Mouse (Mus musculus) ES-E14 (cell line): ENCODE results near the gene Junb. TPM values are rescaled to one million over a fixed set of nuclear protein-coding genes. Genes with fewer than 3 reads are reported as not detected.

Source experiments
- DNase-seq: peaks from one replicate; pipeline ENCODE4 v3.0.0-alpha.2; 2013; ENCODE audit warnings: low read depth, low spot score
- H3K27ac ChIP-seq: 2 replicates; pipeline ENCODE4 v1.5.1; 2012; ENCODE audit warnings: low read depth, mild to moderate bottlenecking, low read length, moderate library complexity, mixed read lengths; ENCODE audit not compliant: poor library complexity, insufficient read depth, severe bottlenecking
- H3K36me3 ChIP-seq: 2 replicates; pipeline ENCODE4 v1.6.1; 2012; ENCODE audit warnings: mild to moderate bottlenecking, low read length, moderate library complexity, mixed read lengths; ENCODE audit not compliant: control insufficient read depth, poor library complexity, insufficient read depth, severe bottlenecking
- H3K4me1 ChIP-seq, 2 experiments: fragments of 150-350 bp in 1 of 2; sonication (generic) in 1 of 2; 2 replicates each; pipeline ENCODE4 v1.6.1; 2012; ENCODE audit warnings: low read length in 2 of 2, mild to moderate bottlenecking in 1 of 2, mixed read lengths in 1 of 2; ENCODE audit not compliant: control insufficient read depth in 2 of 2, insufficient read depth in 2 of 2, poor library complexity in 1 of 2
- H3K4me3 ChIP-seq, 2 experiments: fragments of 150-350 bp in 1 of 2; sonication (generic) in 1 of 2; 2 replicates each; pipeline ENCODE4 v1.5.1; 2012; ENCODE audit warnings: low read length in 2 of 2, low read depth in 1 of 2, mild to moderate bottlenecking in 1 of 2, mixed read lengths in 1 of 2; ENCODE audit not compliant: insufficient read depth in 1 of 2, poor library complexity in 1 of 2, severe bottlenecking in 1 of 2
- H3K9ac ChIP-seq: 2 replicates; pipeline ENCODE4 v1.6.1; 2012; ENCODE audit warnings: low read depth, mild to moderate bottlenecking, low read length, mixed read lengths; ENCODE audit not compliant: poor library complexity, insufficient read depth, severe bottlenecking
- H3K9me3 ChIP-seq: fragments of 150-350 bp; sonication (generic); 2 replicates; pipeline ENCODE4 v1.6.1; 2012; ENCODE audit warnings: low read depth, mild to moderate bottlenecking, low read length; ENCODE audit not compliant: control insufficient read depth, insufficient read depth
- CHD2 ChIP-seq: IDR thresholded peaks from 2 replicates; pipeline ENCODE4 v1.6.1; 2014; ENCODE audit warnings: mild to moderate bottlenecking, low read depth, low read length, inconsistent platforms
- HCFC1 ChIP-seq: IDR thresholded peaks from 2 replicates; pipeline ENCODE4 v1.6.1; 2012; ENCODE audit warnings: low read length, inconsistent platforms, borderline replicate concordance; ENCODE audit not compliant: insufficient read depth
- MAFK ChIP-seq: IDR thresholded peaks from 2 replicates; pipeline ENCODE4 v1.6.1; 2014; ENCODE audit warnings: mild to moderate bottlenecking, low read depth, low read length, inconsistent platforms; ENCODE audit not compliant: insufficient read depth
- ZC3H11A ChIP-seq: IDR thresholded peaks from 2 replicates; pipeline ENCODE4 v1.6.1; 2012; ENCODE audit warnings: low read depth, mild to moderate bottlenecking, inconsistent platforms, low read length, borderline replicate concordance
- ZNF384 ChIP-seq: IDR thresholded peaks from 2 replicates; pipeline ENCODE4 v1.6.1; 2012; ENCODE audit warnings: low read depth, low read length, inconsistent platforms
- in situ Hi-C, 2 experiments: fragments of 600-800 bp; cut with MboI; formaldehyde crosslinking; loops; one replicate each; pipeline ENCODE4 v1.15.1; 2025; ENCODE audit warnings: low sequenced_read_pairs in 2 of 2, inconsistent platforms in 1 of 2; ENCODE audit not compliant: unreplicated experiment in 2 of 2
- total RNA-seq: library from RNA; depleted of rRNA; stranded (reverse); fragments of 300-350 nt; gene quantifications from 2 replicates; pipeline ENCODE4 v1.2.3, GENCODE M21; 2012

The Junb gene
- total RNA-seq, 1 experiment = 57.6 TPM

DNA sequence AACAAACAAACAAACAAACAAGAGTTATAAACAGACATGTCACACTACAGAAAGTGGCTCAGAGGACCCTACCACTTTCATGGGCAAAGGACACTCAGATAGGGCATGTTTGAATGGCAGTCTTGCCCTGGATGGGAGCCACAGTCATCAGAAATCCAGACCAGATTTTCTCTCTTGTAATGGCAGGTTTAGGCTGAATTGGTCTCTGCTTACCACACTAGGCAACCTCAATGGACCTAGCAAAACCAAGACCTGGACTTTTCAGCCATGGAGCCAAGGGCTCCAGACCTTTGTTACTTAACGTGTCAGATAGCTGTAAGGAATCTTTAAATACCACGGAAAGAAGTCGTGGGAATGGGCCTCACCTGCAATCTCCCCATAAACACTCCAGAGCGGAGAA lies 34.8 kb downstream of the Junb start:
- Histone ChIP-seq H3K36me3 (no peaks in the 10 kb centered on the region), H3K27ac (no peak overlapping the region), H3K4me1 (peaks cover 2 to 5% of the 10 kb centered on the region in 2 experiments; a peak in 1 of 4 replicates), H3K9me3 (no peaks in the 10 kb centered on the region), H3K9ac (no peak overlapping the region), H3K4me3 (no peak overlapping the region)
- in situ Hi-C loops = no loop called here
- no peak for DNase-seq
- TF ChIP-seq ZNF384 = no peak
- TF ChIP-seq HCFC1 = no peak
- TF ChIP-seq CHD2 = no peak
- TF ChIP-seq MAFK = no peak
- TF ChIP-seq ZC3H11A = no peak

DNA sequence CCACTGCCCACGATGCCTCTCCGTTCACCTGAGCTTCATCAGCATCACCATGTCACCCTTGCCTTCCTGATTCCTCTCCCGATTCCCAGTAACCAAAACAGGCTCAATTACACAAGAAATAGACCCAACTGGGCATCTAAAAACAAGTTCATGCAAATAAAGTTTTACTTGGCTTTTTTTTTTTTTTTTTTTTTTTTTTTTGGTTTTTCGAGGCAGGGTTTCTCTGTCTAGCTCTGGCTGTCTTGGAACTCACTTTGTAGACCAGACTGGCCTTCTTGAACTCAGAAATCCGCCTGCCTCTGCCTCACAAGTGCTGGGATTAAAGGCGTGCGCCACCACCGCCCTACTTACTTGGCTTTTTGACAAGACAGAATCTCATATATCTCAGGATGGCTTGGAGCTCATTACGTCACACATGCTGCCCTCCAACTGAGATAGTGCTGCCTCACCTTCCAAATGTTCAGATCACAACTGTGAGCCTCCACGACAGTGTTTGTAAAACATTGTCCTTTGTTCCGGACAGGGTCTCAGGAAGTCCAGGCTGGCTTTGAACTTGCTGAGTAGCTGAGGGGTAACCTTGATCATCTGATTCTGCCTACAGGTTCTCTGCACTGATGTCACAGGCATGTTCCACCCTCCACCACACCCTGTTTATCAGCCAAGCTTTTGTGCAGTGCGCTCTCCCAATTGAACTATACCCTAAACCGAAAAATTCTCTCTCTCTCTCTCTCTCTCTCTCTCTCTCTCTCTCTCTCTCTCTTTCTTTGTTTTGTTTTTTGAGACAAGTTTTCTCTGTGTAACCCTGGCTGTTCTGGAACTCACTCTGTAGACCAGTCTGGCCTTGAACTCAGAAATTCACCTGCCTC lies 40.7 kb downstream of the Junb start:
- Histone ChIP-seq H3K4me3 (peak overlapping the region in 1 of 2 experiments; percentile 83; a peak in 2 of 4 replicates), H3K36me3 (no peaks in the 10 kb centered on the region), H3K27ac (no peak overlapping the region), H3K9me3 (no peaks in the 10 kb centered on the region), H3K9ac (no peak overlapping the region), H3K4me1 (peaks cover 0 to 4% of the 10 kb centered on the region in 2 experiments; a peak in 1 of 4 replicates)
- in situ Hi-C loops = no loop called here
- TF ChIP-seq HCFC1 (no peak), ZC3H11A (no peak)
- DNase-seq = no peak

DNA sequence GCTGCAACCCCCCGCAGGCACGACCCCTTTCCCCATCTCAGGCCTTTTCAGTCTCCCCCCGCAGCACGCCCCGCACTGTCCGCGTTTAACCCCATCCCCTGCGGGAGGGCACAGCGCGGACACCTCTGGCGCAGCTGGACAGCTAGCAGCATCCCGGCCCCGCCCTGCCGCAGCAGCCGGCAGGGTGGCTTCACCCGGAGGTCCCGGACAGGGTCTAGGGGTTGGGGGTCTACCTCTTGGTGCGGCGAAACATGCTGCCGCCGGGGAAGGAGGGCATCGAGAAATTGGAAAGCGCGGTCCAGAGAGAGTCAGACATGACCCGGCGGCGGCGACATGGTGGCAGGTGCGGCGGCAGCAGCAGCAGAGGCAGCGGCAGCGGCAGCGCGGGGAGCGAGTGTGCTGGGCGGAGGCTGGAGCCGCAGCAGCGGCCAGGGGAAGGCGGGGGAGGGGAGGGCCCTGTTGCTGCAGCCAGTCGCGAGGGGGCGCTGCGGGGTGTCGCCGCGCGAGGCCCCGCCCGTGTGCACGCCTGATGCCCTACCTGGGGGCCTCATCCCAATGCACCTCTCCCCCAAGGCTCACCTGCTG lies 41.5 kb downstream of the Junb start, which contains the start of gene Mast1:
Mast1 (minus strand) TSS at position 398 of the 585 bp plus-strand sequence.
- Histone ChIP-seq H3K9ac (peak within 1 kb of the TSS; percentile 71), H3K27ac (no peak within 1 kb of the TSS), H3K4me1 (peaks cover 0 to 4% of the 10 kb centered on the region in 2 experiments; a peak in 1 of 4 replicates), H3K9me3 (no peaks in the 10 kb centered on the region), H3K36me3 (no peaks in the 10 kb centered on the region), H3K4me3 (peak within 1 kb of the TSS; percentile 83 to 86)
- no peak for DNase-seq
- no peak for TF ChIP-seq ZNF384
- TF ChIP-seq ZC3H11A = no peak
- 0 out of 2 replicates have a peak, but pooled peaks have one; percentile 35 for TF ChIP-seq HCFC1
- TF ChIP-seq CHD2 = no peak
- no peak for TF ChIP-seq MAFK
- in situ Hi-C loops = no loop called here

DNA sequence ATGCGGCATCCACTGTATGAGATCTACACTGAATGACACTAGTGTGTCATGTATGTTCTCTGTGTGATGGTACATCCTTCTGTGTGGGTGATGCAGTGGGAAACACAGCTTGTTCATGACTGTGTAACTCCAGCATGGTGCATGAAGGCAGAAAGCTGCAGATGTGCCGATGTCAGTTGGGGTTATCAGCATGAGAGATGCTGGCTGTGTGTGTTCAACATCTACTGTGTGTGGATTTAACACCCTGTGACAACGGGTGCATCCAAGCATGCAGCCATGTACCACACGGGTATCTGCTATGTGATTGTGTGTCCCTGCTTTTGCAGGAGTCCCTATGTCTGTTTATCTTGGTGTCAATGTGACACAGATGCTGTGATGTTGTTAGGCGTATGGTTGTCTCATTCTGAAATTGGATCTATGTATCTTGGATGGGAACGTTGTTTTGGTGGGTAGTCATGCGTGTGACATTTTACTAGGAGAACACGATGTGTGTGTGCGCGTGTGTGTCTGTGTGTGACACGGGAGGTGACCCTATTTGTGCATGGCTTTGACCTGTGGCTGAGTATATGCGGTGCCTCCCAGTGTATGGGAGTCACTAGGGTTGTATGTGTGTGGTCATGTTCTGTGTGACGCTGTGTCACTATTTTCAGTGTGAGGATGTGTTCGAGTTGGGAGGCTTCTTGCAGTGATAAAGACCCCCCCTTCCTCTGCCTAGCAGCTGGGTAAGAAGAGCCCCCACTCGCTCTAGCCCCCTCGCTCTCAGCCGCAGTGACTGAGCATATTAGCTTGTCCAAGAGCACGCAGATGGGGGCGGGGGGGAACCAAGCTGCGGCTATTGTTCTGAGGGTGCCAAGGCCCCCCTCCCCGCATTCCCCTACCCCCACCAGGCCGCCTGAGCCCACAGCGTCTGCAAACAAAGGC lies 42.2 kb downstream of the Junb start:
- TF ChIP-seq ZC3H11A (no peak), HCFC1 (no peak), CHD2 (no peak), MAFK (no peak), ZNF384 (no peak)
- peak overlapping the region; percentile 83 to 86 for H3K4me3 ChIP-seq
- in situ Hi-C loops = no loop called here
- H3K9me3 ChIP-seq = no peaks in the 10 kb centered on the region
- H3K4me1 ChIP-seq = peaks cover 0 to 4% of the 10 kb centered on the region in 2 experiments; a peak in 1 of 4 replicates
- peak overlapping the region; percentile 71; the same call in 1 of the 2 replicates for H3K9ac ChIP-seq
- H3K36me3 ChIP-seq = no peaks in the 10 kb centered on the region
- no peak for DNase-seq
- no peak overlapping the region for H3K27ac ChIP-seq
